Mouse (Mus musculus): Measurements from ENCODE around the gene Rad51b. TPM values are rescaled to one million over a fixed set of nuclear protein-coding genes. Genes with fewer than 3 reads are reported as not detected.
A peak's percentile ranks its signal among the peaks of the same experiment; 100 is the strongest.

The Rad51b gene
- total RNA-seq, 2 experiments from 2014 or later = 0.47 to 0.69 TPM

GRCm38 (mm10) chr12:79642715-79643114 is 345.6 kb downstream of the Rad51b start:
- no peak for DNase-seq (ENCODE audit: low spot score in 2 of 2)

- DNase-seq (ENCODE audit: low spot score in 2 of 2) = no peak
Measured at GRCm38 (mm10) chr12:79645656-79646055, 348.6 kb downstream of the Rad51b start.

- DNase-seq (ENCODE audit: low spot score in 2 of 2) = no peak
Measured at GRCm38 (mm10) chr12:79646646-79647164, 349.6 kb downstream of the Rad51b start.

- no peak for DNase-seq (ENCODE audit: low spot score in 2 of 2)
Measured at GRCm38 (mm10) chr12:79647382-79647781, 350.3 kb downstream of the Rad51b start.

- DNase-seq (ENCODE audit: low spot score in 2 of 2) = no peak
Measured at GRCm38 (mm10) chr12:79647976-79648375, 350.9 kb downstream of the Rad51b start.

- no peak for DNase-seq (ENCODE audit: low spot score in 2 of 2)
Measured at GRCm38 (mm10) chr12:79648812-79649700, 352.0 kb downstream of the Rad51b start.

- no peak for DNase-seq (ENCODE audit: low spot score in 2 of 2)
Measured at GRCm38 (mm10) chr12:79649796-79650195, 352.7 kb downstream of the Rad51b start.

- no peak for DNase-seq (ENCODE audit: low spot score in 2 of 2)
Measured at GRCm38 (mm10) chr12:79655138-79655537, 358.1 kb downstream of the Rad51b start.

- DNase-seq (ENCODE audit: low spot score in 2 of 2) = no peak
Measured at GRCm38 (mm10) chr12:79658861-79659260, 361.8 kb downstream of the Rad51b start.

- DNase-seq (ENCODE audit: low spot score in 2 of 2) = peak in 1 of 2 experiments; percentile 24
Measured at GRCm38 (mm10) chr12:79661270-79661669, 364.2 kb downstream of the Rad51b start.

GRCm38 (mm10) chr12:79663131-79663892 is 366.2 kb downstream of the Rad51b start:
- peak in 1 of 2 experiments; percentile 31 for DNase-seq (ENCODE audit: low spot score in 2 of 2)

GRCm38 (mm10) chr12:79663893-79664574 is 367.0 kb downstream of the Rad51b start:
- no peak for DNase-seq (ENCODE audit: low spot score in 2 of 2)

GRCm38 (mm10) chr12:79674846-79675439 is 377.9 kb downstream of the Rad51b start:
- no peak for DNase-seq (ENCODE audit: low spot score in 2 of 2)

GRCm38 (mm10) chr12:79675440-79676176 is 378.5 kb downstream of the Rad51b start:
- no peak for DNase-seq (ENCODE audit: low spot score in 2 of 2)

GRCm38 (mm10) chr12:79676251-79676650 is 379.2 kb downstream of the Rad51b start:
- DNase-seq (ENCODE audit: low spot score in 2 of 2) = no peak

GRCm38 (mm10) chr12:79676896-79677295 is 379.8 kb downstream of the Rad51b start:
- DNase-seq (ENCODE audit: low spot score in 2 of 2) = no peak

GRCm38 (mm10) chr12:79679251-79679901 is 382.3 kb downstream of the Rad51b start:
- DNase-seq (ENCODE audit: low spot score in 2 of 2) = no peak

- DNase-seq (ENCODE audit: low spot score in 2 of 2) = peak; percentile 63 to 64
Measured at GRCm38 (mm10) chr12:79679941-79680697, 383.0 kb downstream of the Rad51b start.

- DNase-seq (ENCODE audit: low spot score in 2 of 2) = no peak
Measured at GRCm38 (mm10) chr12:79680698-79681072, 383.6 kb downstream of the Rad51b start.
